ENCODE assay signal across 8 mouse cellular contexts in the genomic region with DNA sequence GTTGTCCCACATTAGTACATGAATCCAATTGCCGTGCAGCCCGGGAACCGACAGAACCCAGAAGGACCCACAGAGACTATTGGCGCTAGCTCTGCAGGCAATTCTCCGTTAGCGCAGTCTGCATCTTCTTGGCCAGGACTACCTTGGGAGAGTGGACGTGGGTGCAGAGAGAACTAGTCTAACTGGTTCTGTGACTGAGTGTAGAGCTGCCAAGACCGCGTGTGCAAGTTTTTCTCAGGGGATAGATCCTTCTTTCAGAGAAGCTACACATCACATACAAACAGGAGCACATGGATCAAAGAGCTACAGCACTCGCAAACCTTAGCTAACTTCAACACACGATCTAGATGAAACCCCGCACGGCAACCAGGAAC. TPM values are rescaled to one million over a fixed set of nuclear protein-coding genes. Genes with fewer than 3 reads are reported as not detected.
DNase-seq lines count a peak whose midpoint lies in the region; ATAC-seq and TF ChIP-seq lines count a peak whose summit lies in the region.

No protein-coding gene starts in this region.

- under 1% methylated on average over 13 of the region's 13 CpGs for WGBS in hindbrain, embryonic 15.5 days
- WGBS in lung, adult 2 months: 1% methylated on average over 13 of the region's 13 CpGs
- under 1% methylated on average over 13 of the region's 13 CpGs for WGBS in olfactory bulb, adult 2 months

- peak overlapping the region; percentile 59 for H3K4me2 ChIP-seq in hindbrain, embryonic 15.5 days

- H3K9me3 ChIP-seq in hindbrain, embryonic 15.5 days: no peaks in the 10 kb centered on the region

- no peaks in the 10 kb centered on the region for H3K36me3 ChIP-seq in hindbrain, embryonic 15.5 days

- ATAC-seq in hindbrain, embryonic 15.5 days (ENCODE audit: low FRiP score, low read depth): peak; percentile 63

- no peak for TF ChIP-seq POLR2A in lung, adult 2 months (IDR thresholded peaks at IDR 0.05; ENCODE audit: borderline replicate concordance, extremely low read depth, low read depth, low read length)
- TF ChIP-seq POLR2A in olfactory bulb, adult 2 months (IDR thresholded peaks at IDR 0.05; ENCODE audit: insufficient read depth, low read depth, low read length): no peak

- H3K4me3 ChIP-seq in hindbrain, embryonic 15.5 days: peak overlapping the region; percentile 70
- peak overlapping the region; percentile 65 for H3K4me3 ChIP-seq in lung, adult 2 months (replicated peaks; ENCODE audit: extremely low read depth, low read depth, low read length)
- H3K4me3 ChIP-seq in olfactory bulb, adult 2 months (ENCODE audit: insufficient read depth, low read depth, low read length): peak overlapping the region; percentile 82

- peak overlapping the region; percentile 81 for H3K27ac ChIP-seq in hindbrain, embryonic 15.5 days (replicated peaks)
- peak overlapping the region; percentile 52 for H3K27ac ChIP-seq in olfactory bulb, adult 2 months (ENCODE audit: insufficient read depth, low read depth, low read length)

- peaks cover 17% of the 10 kb centered on the region for H3K4me1 ChIP-seq in hindbrain, embryonic 15.5 days (replicated peaks)
- peaks cover 6% of the 10 kb centered on the region; the same call in 1 of the 2 replicates for H3K4me1 ChIP-seq in lung, adult 2 months (ENCODE audit: control insufficient read depth, insufficient read depth, low read length)
- peaks cover 12% of the 10 kb centered on the region for H3K4me1 ChIP-seq in olfactory bulb, adult 2 months (ENCODE audit: control insufficient read depth, insufficient read depth, low read length)

- H3K27me3 ChIP-seq in hindbrain, embryonic 15.5 days: no peaks in the 10 kb centered on the region

- DNase-seq in cerebellum, adult 11 months: peak; percentile 22
- no peak for DNase-seq in cerebellum, adult 9-11 months
- DNase-seq in right cerebral cortex, postnatal 36 days (ENCODE audit: low spot score in 2 of 2): peak; percentile 9 to 30
- DNase-seq in right cerebral cortex, postnatal 14 days: no peak
- no peak for DNase-seq in lung, adult 2 months
- DNase-seq in ovary, adult 18-20 months (ENCODE audit: low spot score): no peak

- H3K9ac ChIP-seq in hindbrain, embryonic 15.5 days: peak overlapping the region; percentile 60

- TF ChIP-seq CTCF in lung, adult 2 months (IDR thresholded peaks at IDR 0.05; ENCODE audit: insufficient read depth, low read length): no peak
- no peak for TF ChIP-seq CTCF in olfactory bulb, adult 2 months (IDR thresholded peaks at IDR 0.05; ENCODE audit: insufficient read depth, low read depth, low read length)

RNA-seq across cellular contexts. Expression of gene Kyat1, which starts 0.4 kb away (rescaled TPM):
- 13.3 and 13.8 TPM in 2 replicates for polyA plus RNA-seq in hindbrain, embryonic 15.5 days (2015; fragmentation: Nextera tagmentation; extraction: Ambion mirVana)
- 23.5 and 51.9 TPM in 2 replicates for polyA plus RNA-seq in lung, adult 2 months (2012; rRNA removed)
- polyA plus RNA-seq in olfactory bulb, adult 2 months (2012; ENCODE audit: insufficient read depth, insufficient read length, low replicate concordance, missing spikeins): not detected in 2 replicates

RNA-seq across cellular contexts. Expression of gene Spout1, which starts 27.0 kb away (rescaled TPM):
- polyA plus RNA-seq in hindbrain, embryonic 15.5 days (2015; fragmentation: Nextera tagmentation; extraction: Ambion mirVana): 62.1 and 67.1 TPM in 2 replicates
- polyA plus RNA-seq in lung, adult 2 months (2012; rRNA removed): 18.3 and 18.8 TPM in 2 replicates
- polyA plus RNA-seq in olfactory bulb, adult 2 months (2012; ENCODE audit: insufficient read depth, insufficient read length, low replicate concordance, missing spikeins): not detected in 2 replicates

RNA-seq across cellular contexts. Expression of gene Lrrc8a, which starts 32.3 kb away (rescaled TPM):
- 56.8 and 57.8 TPM in 2 replicates for polyA plus RNA-seq in hindbrain, embryonic 15.5 days (2015; fragmentation: Nextera tagmentation; extraction: Ambion mirVana)
- 56.5 and 66.7 TPM in 2 replicates for polyA plus RNA-seq in lung, adult 2 months (2012; rRNA removed)
- not detected in 2 replicates for polyA plus RNA-seq in olfactory bulb, adult 2 months (2012; ENCODE audit: insufficient read depth, insufficient read length, low replicate concordance, missing spikeins)

RNA-seq across cellular contexts. Expression of gene Endog, which starts 33.9 kb away (rescaled TPM):
- polyA plus RNA-seq in hindbrain, embryonic 15.5 days (2015; fragmentation: Nextera tagmentation; extraction: Ambion mirVana): 23.7 and 26.1 TPM in 2 replicates
- 58.1 and 87.9 TPM in 2 replicates for polyA plus RNA-seq in lung, adult 2 months (2012; rRNA removed)
- not detected in 2 replicates for polyA plus RNA-seq in olfactory bulb, adult 2 months (2012; ENCODE audit: insufficient read depth, insufficient read length, low replicate concordance, missing spikeins)

RNA-seq across cellular contexts. Expression of gene Gm28035, which starts 35.1 kb away (rescaled TPM):
- 0.18 and 0.26 TPM in 2 replicates for polyA plus RNA-seq in hindbrain, embryonic 15.5 days (2015; fragmentation: Nextera tagmentation; extraction: Ambion mirVana)
- polyA plus RNA-seq in lung, adult 2 months (2012; rRNA removed): 11.6 and 18.8 TPM in 2 replicates
- polyA plus RNA-seq in olfactory bulb, adult 2 months (2012; ENCODE audit: insufficient read depth, insufficient read length, low replicate concordance, missing spikeins): not detected in 2 replicates

Comparison
In these comparisons a context has a peak if more than half of its experiments do, and no peak if none do; other contexts are left out.
1. DNase-seq: peak in cerebellum, adult 11 months (single experiment) and right cerebral cortex, postnatal 36 days (2 of 2); none in cerebellum, adult 9-11 months (single experiment), right cerebral cortex, postnatal 14 days (single experiment), lung, adult 2 months (single experiment) and ovary, adult 18-20 months (single experiment).
2. RNA of gene Kyat1, which starts 0.4 kb away (polyA plus RNA-seq): 23.5 to 51.9 TPM in lung, adult 2 months and 13.3 to 13.8 TPM in hindbrain, embryonic 15.5 days; not detected in olfactory bulb, adult 2 months; every median in the first group is over 10 times any median in the second.
3. RNA of gene Spout1, which starts 27.0 kb away (polyA plus RNA-seq): 62.1 to 67.1 TPM in hindbrain, embryonic 15.5 days and 18.3 to 18.8 TPM in lung, adult 2 months; not detected in olfactory bulb, adult 2 months; every median in the first group is over 10 times any median in the second.
4. Peak in every context shown above with its lines, with median percentiles within 50 percentile points of each other: H3K4me3 ChIP-seq.